13 mouse cellular contexts compared by ENCODE assay signal in the genomic region with DNA sequence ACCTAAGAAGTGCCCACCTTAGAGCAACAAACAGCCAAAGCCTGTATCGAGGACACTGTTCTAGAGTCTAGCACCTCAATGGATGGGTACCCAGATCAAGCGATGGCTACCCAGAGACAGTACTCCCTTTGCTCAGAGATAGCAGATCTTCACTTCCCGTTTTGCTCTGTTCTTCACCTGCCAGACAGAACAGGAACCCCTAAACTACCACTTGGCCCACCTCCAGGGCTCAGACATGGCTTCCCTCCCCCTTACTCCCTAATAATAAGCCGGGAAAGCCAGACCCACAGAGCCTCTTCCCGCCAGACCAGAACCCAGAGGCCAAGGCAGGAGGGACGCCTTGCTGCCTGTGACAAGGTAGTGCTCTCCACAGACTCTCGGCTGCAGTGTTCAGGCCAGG. TPM values are rescaled to one million over a fixed set of nuclear protein-coding genes. Genes with fewer than 3 reads are reported as not detected.
DNase-seq lines count a peak whose midpoint lies in the region; ATAC-seq lines count a peak whose summit lies in the region.
"Had no signal": no experiment of that assay in that cellular context is flagged by ENCODE, and none has a peak within 500 bp of the region (broad histone marks: within the 10 kb centered on the region; RNA-seq: fewer than 3 reads in every experiment).

No protein-coding gene starts in this region.

- peak overlapping the region; percentile 90; the same call in 1 of the 2 replicates for H3K4me3 ChIP-seq in hindbrain, embryonic 10.5 days
- H3K4me3 ChIP-seq in hindbrain, embryonic 16.5 days (ENCODE audit: low read length): no peak overlapping the region
- no peak overlapping the region for H3K4me3 ChIP-seq in midbrain, embryonic 12.5 days
- H3K4me3 ChIP-seq in midbrain, embryonic 11.5 days (ENCODE audit: low read depth, low read length): no peak overlapping the region

- peaks cover 33% of the 10 kb centered on the region for H3K4me1 ChIP-seq in hindbrain, embryonic 10.5 days (replicated peaks)
- peaks cover 16% of the 10 kb centered on the region for H3K4me1 ChIP-seq in hindbrain, embryonic 16.5 days (ENCODE audit: control insufficient read depth, insufficient read depth, low read depth, low read length)
- H3K4me1 ChIP-seq in midbrain, embryonic 12.5 days: peaks cover 19% of the 10 kb centered on the region
- peaks cover 11% of the 10 kb centered on the region for H3K4me1 ChIP-seq in midbrain, embryonic 11.5 days (ENCODE audit: control insufficient read depth, insufficient read depth, low read length)

- no peak for DNase-seq in hindbrain, embryonic 10.5 days (ENCODE audit: low spot score)
- no peak for DNase-seq in midbrain, embryonic 11.5 days (ENCODE audit: low spot score, missing footprints)
- peak; percentile 78 for DNase-seq in cerebellum, adult 9-11 months
- DNase-seq in urinary bladder, postnatal 14 days (ENCODE audit: low spot score): no peak
- DNase-seq in adrenal gland, postnatal 10 days: no peak

- peaks cover 18% of the 10 kb centered on the region for H3K36me3 ChIP-seq in hindbrain, embryonic 10.5 days
- H3K36me3 ChIP-seq in hindbrain, embryonic 16.5 days (ENCODE audit: control insufficient read depth, insufficient read depth, low read length): peaks cover 9% of the 10 kb centered on the region
- H3K36me3 ChIP-seq in midbrain, embryonic 12.5 days: peaks cover 13% of the 10 kb centered on the region
- H3K36me3 ChIP-seq in midbrain, embryonic 11.5 days (ENCODE audit: control insufficient read depth, insufficient read depth, low read length): no peaks in the 10 kb centered on the region

- H3K9ac ChIP-seq in hindbrain, embryonic 16.5 days (ENCODE audit: low read depth, low read length): no peak overlapping the region
- no peak overlapping the region for H3K9ac ChIP-seq in midbrain, embryonic 12.5 days (replicated peaks)
- H3K9ac ChIP-seq in midbrain, embryonic 11.5 days (ENCODE audit: low read length): no peak overlapping the region
- H3K9ac ChIP-seq: limb, embryonic 12.5 days had no signal

- H3K27ac ChIP-seq in hindbrain, embryonic 10.5 days: peak overlapping the region; percentile 96
- no peak overlapping the region for H3K27ac ChIP-seq in hindbrain, embryonic 16.5 days (ENCODE audit: low read depth, low read length)
- 0 out of 2 replicates have a peak overlapping the region, but pooled peaks have one; percentile 15 for H3K27ac ChIP-seq in midbrain, embryonic 12.5 days (replicated peaks)
- H3K27ac ChIP-seq in midbrain, embryonic 11.5 days (ENCODE audit: low read depth, low read length): no peak overlapping the region

- WGBS in hindbrain, embryonic 10.5 days: 72% methylated on average over 7 of the region's 7 CpGs
- 73% methylated on average over 7 of the region's 7 CpGs for WGBS in hindbrain, embryonic 16.5 days
- 74% methylated on average over 7 of the region's 7 CpGs for WGBS in midbrain, embryonic 12.5 days
- WGBS in midbrain, embryonic 11.5 days: 69% methylated on average over 7 of the region's 7 CpGs

- no peaks in the 10 kb centered on the region for H3K9me3 ChIP-seq in hindbrain, embryonic 10.5 days
- no peaks in the 10 kb centered on the region for H3K9me3 ChIP-seq in hindbrain, embryonic 16.5 days (ENCODE audit: control insufficient read depth, low read length)
- no peaks in the 10 kb centered on the region for H3K9me3 ChIP-seq in midbrain, embryonic 12.5 days
- no peaks in the 10 kb centered on the region for H3K9me3 ChIP-seq in midbrain, embryonic 11.5 days (ENCODE audit: control insufficient read depth, low read length)
- H3K9me3 ChIP-seq: limb, embryonic 12.5 days had no signal

- no peaks in the 10 kb centered on the region for H3K27me3 ChIP-seq in hindbrain, embryonic 10.5 days (ENCODE audit: insufficient read depth, poor library complexity, severe bottlenecking)
- H3K27me3 ChIP-seq in hindbrain, embryonic 16.5 days (replicated peaks; ENCODE audit: control insufficient read depth, insufficient read depth, low read length): no peaks in the 10 kb centered on the region
- H3K27me3 ChIP-seq in midbrain, embryonic 12.5 days: no peaks in the 10 kb centered on the region
- no peaks in the 10 kb centered on the region for H3K27me3 ChIP-seq in midbrain, embryonic 11.5 days (ENCODE audit: control insufficient read depth, insufficient read depth, low read length)
- H3K27me3 ChIP-seq: CH12.LX; limb, embryonic 12.5 days had no signal

- no peak overlapping the region for H3K4me2 ChIP-seq in hindbrain, embryonic 16.5 days (ENCODE audit: low read length)
- no peak overlapping the region for H3K4me2 ChIP-seq in midbrain, embryonic 12.5 days (replicated peaks)
- H3K4me2 ChIP-seq in midbrain, embryonic 11.5 days: no peak overlapping the region

- no peak for ATAC-seq in hindbrain, embryonic 16.5 days
- no peak for ATAC-seq in midbrain, embryonic 12.5 days (ENCODE audit: low FRiP score, low read depth)
- no peak for ATAC-seq in midbrain, embryonic 11.5 days (ENCODE audit: low FRiP score)

RNA-seq across cellular contexts. Expression of a gene that starts 1.2 kb away (rescaled TPM):
- polyA plus RNA-seq in hindbrain, embryonic 10.5 days (2016; fragmentation: Nextera tagmentation; extraction: Ambion mirVana): 37.8 and 53.8 TPM in 2 replicates
- 161 and 167 TPM in 2 replicates for polyA plus RNA-seq in hindbrain, embryonic 16.5 days (2015; fragmentation: Nextera tagmentation; extraction: Ambion mirVana)
- 61.3 and 66.1 TPM in 2 replicates for polyA plus RNA-seq in midbrain, embryonic 12.5 days (2016; fragmentation: Nextera tagmentation; extraction: Ambion mirVana)
- 39.1 and 41.0 TPM in 2 replicates for polyA plus RNA-seq in midbrain, embryonic 11.5 days (2014; fragmentation: Nextera tagmentation; extraction: Ambion mirVana)
- 10 to 100 TPM; 52.9 to 56.9 TPM for total RNA-seq in adrenal gland, postnatal 10 days (2021)

RNA-seq across cellular contexts. Expression of a gene that starts 4.6 kb away (rescaled TPM):
- 10.3 and 14.9 TPM in 2 replicates for polyA plus RNA-seq in hindbrain, embryonic 10.5 days (2016; fragmentation: Nextera tagmentation; extraction: Ambion mirVana)
- polyA plus RNA-seq in hindbrain, embryonic 16.5 days (2015; fragmentation: Nextera tagmentation; extraction: Ambion mirVana): 11.7 and 16.7 TPM in 2 replicates
- 13.6 and 14.2 TPM in 2 replicates for polyA plus RNA-seq in midbrain, embryonic 12.5 days (2016; fragmentation: Nextera tagmentation; extraction: Ambion mirVana)
- polyA plus RNA-seq in midbrain, embryonic 11.5 days (2014; fragmentation: Nextera tagmentation; extraction: Ambion mirVana): 7.1 and 8.1 TPM in 2 replicates
- 10 to 100 TPM; 25.0 to 30.2 TPM for total RNA-seq in adrenal gland, postnatal 10 days (2021)

RNA-seq across cellular contexts. Expression of a gene that starts 10.7 kb away (rescaled TPM):
- polyA plus RNA-seq in hindbrain, embryonic 10.5 days (2016; fragmentation: Nextera tagmentation; extraction: Ambion mirVana): 0.57 TPM in 1 of 2 replicates, not detected in the other
- not detected in 2 replicates for polyA plus RNA-seq in hindbrain, embryonic 16.5 days (2015; fragmentation: Nextera tagmentation; extraction: Ambion mirVana)
- polyA plus RNA-seq in midbrain, embryonic 12.5 days (2016; fragmentation: Nextera tagmentation; extraction: Ambion mirVana): 0.74 TPM in 1 of 2 replicates, not detected in the other
- 0.39 and 0.40 TPM in 2 replicates for polyA plus RNA-seq in midbrain, embryonic 11.5 days (2014; fragmentation: Nextera tagmentation; extraction: Ambion mirVana)
- 10 to 100 TPM; 16.9 to 18.2 TPM for total RNA-seq in adrenal gland, postnatal 10 days (2021)
- total RNA-seq: CH12.LX; gastrocnemius, postnatal 4 days; layer of hippocampus, postnatal 14 days had no signal

RNA-seq across cellular contexts. Expression of a gene that starts 39.7 kb away (rescaled TPM):
- 87.8 and 103 TPM in 2 replicates for polyA plus RNA-seq in hindbrain, embryonic 10.5 days (2016; fragmentation: Nextera tagmentation; extraction: Ambion mirVana)
- polyA plus RNA-seq in hindbrain, embryonic 16.5 days (2015; fragmentation: Nextera tagmentation; extraction: Ambion mirVana): 105 and 113 TPM in 2 replicates
- 90.8 and 96.9 TPM in 2 replicates for polyA plus RNA-seq in midbrain, embryonic 12.5 days (2016; fragmentation: Nextera tagmentation; extraction: Ambion mirVana)
- 64.1 and 68.2 TPM in 2 replicates for polyA plus RNA-seq in midbrain, embryonic 11.5 days (2014; fragmentation: Nextera tagmentation; extraction: Ambion mirVana)
- total RNA-seq in adrenal gland, postnatal 10 days (2021): 100 to 1,000 TPM; 104 to 106 TPM

RNA-seq across cellular contexts. Expression of a gene that starts 52.7 kb away (rescaled TPM):
- 0.12 TPM in 1 of 2 replicates, not detected in the other for polyA plus RNA-seq in hindbrain, embryonic 10.5 days (2016; fragmentation: Nextera tagmentation; extraction: Ambion mirVana)
- 0.10 TPM in 1 of 2 replicates, not detected in the other for polyA plus RNA-seq in hindbrain, embryonic 16.5 days (2015; fragmentation: Nextera tagmentation; extraction: Ambion mirVana)
- not detected in 2 replicates for polyA plus RNA-seq in midbrain, embryonic 12.5 days (2016; fragmentation: Nextera tagmentation; extraction: Ambion mirVana)
- not detected in 2 replicates for polyA plus RNA-seq in midbrain, embryonic 11.5 days (2014; fragmentation: Nextera tagmentation; extraction: Ambion mirVana)
- total RNA-seq in adrenal gland, postnatal 10 days (2021): under 1 TPM; 0.72 to 0.79 TPM
- total RNA-seq: CH12.LX; gastrocnemius, postnatal 4 days; layer of hippocampus, postnatal 14 days had no signal
- polyA plus RNA-seq: heart, embryonic 16.5 days; limb, embryonic 12.5 days; lung, embryonic 16.5 days had no signal

Comparison
In these comparisons a context has a peak if more than half of its experiments do, and no peak if none do; other contexts are left out.
1. H3K27ac ChIP-seq: peak in hindbrain, embryonic 10.5 days (single experiment) and midbrain, embryonic 12.5 days (single experiment); none in hindbrain, embryonic 16.5 days (single experiment) and midbrain, embryonic 11.5 days (single experiment).